Mouse (Mus musculus) ES-CJ7 (cell line): ENCODE measurements around the gene Ccm2.

Source experiments
- DNase-seq: peaks from one replicate; pipeline ENCODE4 v3.0.0; 2011; ENCODE audit warnings: low read depth, low spot score

Ccm2 gene

DNA sequence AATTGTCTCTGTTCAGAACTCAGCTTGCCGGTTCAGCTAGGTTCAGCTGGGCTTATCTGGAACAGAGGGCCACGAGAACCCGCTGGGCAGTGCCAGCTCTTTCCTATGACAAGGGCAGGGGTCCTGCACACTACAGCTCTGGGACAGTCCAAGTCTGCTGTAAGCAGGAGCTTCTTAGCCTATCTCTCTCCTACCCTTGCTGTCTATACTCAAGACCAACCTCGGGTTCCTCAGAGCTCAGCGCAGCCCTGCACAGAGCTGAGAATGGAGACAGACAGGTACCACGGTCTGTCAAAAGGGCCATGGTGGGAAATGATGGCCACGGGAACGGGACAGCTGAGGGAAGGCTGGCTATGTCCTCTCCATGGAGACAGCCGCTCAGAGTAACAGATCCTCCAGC, 56.5 kb downstream of the Ccm2 start:
- DNase-seq, result no peak

- peak; percentile 57 for DNase-seq
These were observed 57.4 kb downstream of the Ccm2 start for GRCm38 (mm10) chr11:6603887-6604603.

GRCm38 (mm10) chr11:6604604-6604936, 57.9 kb downstream of the Ccm2 start:
- no peak for DNase-seq

- no peak for DNase-seq
These were observed 58.4 kb downstream of the Ccm2 start for GRCm38 (mm10) chr11:6605021-6605481.

- DNase-seq, result no peak
These were observed 59.1 kb downstream of the Ccm2 start, which contains the start of gene Nacad for GRCm38 (mm10) chr11:6605491-6606399. Gene Nacad (minus strand): TSS chr11:6606053.

- peak; percentile 76 for DNase-seq
These were observed 68.8 kb downstream of the Ccm2 start for GRCm38 (mm10) chr11:6615250-6616205.

DNA sequence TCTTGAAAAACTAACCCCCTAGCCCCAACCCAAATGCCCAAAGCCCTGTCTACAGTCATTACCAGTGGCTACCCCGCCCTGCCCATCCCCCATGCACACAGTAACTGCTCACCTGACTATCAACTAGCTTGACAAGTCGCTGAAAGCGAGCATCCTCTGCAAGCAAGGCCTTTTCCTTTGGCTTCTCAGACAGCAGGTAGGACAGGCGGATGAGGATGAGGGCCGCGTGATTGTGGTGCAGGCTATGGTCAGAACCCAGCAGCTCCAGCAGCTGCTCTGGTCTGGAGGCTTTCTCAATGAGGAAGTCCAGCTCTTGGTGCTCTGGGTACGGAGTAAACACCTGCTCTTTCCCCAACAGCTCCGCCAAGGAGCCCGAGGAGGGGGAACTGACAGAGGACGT, 77.0 kb downstream of the Ccm2 start:
- no peak for DNase-seq

DNA sequence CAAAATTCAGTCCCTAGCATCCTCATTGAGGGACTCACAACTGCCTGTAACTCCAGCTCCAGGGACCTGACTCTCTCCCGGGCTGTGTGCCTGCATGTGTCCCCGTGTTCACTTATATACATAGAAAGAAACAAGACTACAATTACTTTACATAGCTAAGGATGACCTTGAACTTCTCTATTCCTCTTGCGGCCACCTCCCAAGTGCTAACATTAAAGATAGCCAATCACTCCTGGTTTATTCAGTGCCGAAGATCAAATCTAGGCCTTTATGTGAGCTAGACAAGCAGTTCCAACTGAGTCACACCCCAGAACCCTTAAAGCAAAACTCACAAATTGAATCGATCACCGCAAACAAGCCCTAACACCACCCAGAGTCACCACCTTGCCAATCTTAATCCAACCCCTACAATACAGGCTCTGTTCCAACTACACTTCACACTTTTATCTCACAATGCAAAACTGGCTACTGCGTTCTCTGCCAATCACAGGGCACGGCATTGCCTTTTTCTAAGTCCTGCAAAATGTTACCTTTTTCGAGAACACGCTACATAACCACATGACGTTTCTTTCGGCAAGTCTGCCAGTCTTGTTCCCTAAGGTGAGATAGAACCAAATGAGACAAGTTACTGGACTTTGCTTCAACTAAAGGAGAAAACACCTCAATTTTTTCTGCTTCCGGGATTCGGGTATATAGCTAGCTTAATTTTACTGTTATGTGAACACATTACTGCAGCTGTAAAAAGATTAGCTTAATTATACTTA, 78.1 kb downstream of the Ccm2 start:
- DNase-seq, result peak; percentile 63

- DNase-seq, result peak; percentile 94
These were observed 79.0 kb downstream of the Ccm2 start, which contains the start of gene Tbrg4 for GRCm38 (mm10) chr11:6625478-6626387. Gene Tbrg4 (minus strand): TSS chr11:6626067.

GRCm38 (mm10) chr11:6626388-6626772, 79.7 kb downstream of the Ccm2 start:
- DNase-seq, result no peak

DNA sequence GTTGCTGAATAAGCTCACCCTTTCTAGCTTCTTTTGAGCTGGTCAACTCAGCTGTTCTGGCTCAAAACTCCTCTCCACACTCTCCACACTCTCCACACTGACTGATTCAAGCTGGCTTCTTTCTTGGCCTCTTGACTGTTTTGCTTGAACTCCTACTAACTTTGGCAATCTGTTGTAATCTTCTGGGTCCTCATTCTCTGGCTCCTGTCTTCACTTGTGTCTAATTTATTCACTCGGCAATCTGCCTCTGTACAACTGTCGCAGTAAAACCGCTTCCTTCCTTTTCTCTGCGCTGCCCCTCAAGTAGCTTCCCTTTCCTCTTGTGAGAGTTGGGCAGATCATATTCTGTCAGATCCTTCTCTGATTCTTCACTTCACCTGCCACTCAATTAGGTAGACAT, 81.0 kb downstream of the Ccm2 start:
- no peak for DNase-seq

- DNase-seq, result peak; percentile 89
These were observed 81.9 kb downstream of the Ccm2 start for GRCm38 (mm10) chr11:6628568-6628967.

DNA sequence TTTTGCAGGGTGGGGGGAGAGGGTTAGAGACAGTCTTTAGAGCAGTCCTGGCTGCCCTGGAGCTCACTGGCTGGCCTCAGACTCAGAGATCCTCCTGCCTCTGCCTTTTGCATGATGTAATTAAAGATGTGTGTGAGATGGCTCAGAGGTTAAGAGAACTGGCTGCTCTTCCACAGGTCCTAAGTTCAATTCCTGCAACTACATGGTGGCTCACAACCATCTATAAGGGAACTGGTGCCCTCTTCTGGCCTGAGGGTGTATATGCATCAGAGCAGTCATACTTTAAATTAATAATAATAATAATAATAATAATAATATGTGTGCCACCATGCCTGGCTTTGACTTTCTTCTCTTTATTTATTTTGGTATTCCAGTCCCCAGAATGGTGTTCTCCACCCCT, 83.0 kb downstream of the Ccm2 start:
- DNase-seq, result peak; percentile 62

- peak; percentile 62 for DNase-seq
These were observed 89.5 kb downstream of the Ccm2 start for GRCm38 (mm10) chr11:6636150-6636549.

GRCm38 (mm10) chr11:6638537-6638936, 91.8 kb downstream of the Ccm2 start, which contains the start of gene Wap:
Gene Wap (minus strand): TSS chr11:6638637.
- DNase-seq, result no peak

GRCm38 (mm10) chr11:6639072-6639471, 92.4 kb downstream of the Ccm2 start:
- no peak for DNase-seq

DNA sequence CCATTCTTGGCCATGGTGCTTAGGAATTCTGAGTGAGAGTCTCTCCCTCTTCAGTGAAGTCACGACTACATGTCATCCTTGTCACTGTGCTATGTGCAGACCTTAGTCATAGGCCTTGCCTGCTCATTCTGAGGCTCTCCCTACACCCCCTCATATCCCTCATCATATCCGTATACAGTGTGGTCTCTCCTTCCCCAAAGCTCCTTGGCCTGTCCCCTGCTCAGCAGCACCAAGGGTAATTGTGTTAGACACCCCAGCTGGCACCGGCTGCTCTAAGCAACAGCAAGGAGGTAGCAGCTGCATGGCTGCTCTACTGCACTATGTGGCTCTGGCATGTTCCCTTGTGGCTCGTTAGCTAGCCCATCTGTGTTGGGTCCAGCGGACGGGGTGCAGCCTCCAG, 97.9 kb downstream of the Ccm2 start:
- no peak for DNase-seq
